Mouse (Mus musculus) 3134 (cell line): ENCODE data around the gene Ankrd6.

ENCODE experiments used
- DNase-seq: peaks from one replicate; pipeline ENCODE4 v3.0.0-alpha.2; 2011; ENCODE audit warnings: low spot score; ENCODE audit not compliant: insufficient read length; ENCODE audit errors: extremely low read depth

The Ankrd6 gene

DNA sequence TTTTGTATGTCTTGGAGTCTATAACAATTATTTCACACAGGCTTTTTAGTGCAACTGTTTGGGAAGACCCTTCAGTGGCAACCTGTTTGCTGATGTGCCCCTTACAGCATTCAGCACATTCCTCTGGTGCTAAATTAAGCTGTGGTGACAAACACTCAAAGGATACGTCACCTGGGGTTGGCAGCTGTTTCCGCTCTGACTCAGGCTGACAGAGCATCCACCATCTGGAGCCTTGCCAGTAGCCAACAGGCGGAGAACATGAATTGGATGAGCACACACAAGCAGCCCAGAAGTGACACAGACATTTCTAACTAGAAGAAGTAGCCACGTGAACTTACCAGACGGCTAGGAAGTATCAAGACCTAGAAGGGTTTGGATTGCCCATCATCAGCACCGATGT, 44.0 kb downstream of the Ankrd6 start:
- DNase-seq = peak; percentile 89

DNA sequence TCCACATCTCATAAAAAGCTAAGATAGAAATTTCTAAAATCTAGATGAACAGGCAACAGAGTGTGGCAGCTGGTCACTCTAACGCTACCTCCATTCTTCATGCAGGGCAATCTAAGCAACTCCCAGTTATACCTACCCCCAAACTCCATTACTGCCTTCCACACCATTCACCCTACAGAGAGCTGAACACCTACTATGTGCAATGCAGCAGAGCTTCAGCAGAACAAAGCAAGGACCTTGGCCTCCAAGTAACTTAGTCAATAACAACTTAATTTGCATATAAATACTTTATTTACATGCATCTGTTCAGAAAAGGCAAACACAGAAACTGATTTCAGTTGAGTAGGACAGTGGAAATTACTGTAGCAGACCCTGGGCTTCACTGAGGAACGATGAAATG, 44.7 kb downstream of the Ankrd6 start:
- DNase-seq = no peak

DNA sequence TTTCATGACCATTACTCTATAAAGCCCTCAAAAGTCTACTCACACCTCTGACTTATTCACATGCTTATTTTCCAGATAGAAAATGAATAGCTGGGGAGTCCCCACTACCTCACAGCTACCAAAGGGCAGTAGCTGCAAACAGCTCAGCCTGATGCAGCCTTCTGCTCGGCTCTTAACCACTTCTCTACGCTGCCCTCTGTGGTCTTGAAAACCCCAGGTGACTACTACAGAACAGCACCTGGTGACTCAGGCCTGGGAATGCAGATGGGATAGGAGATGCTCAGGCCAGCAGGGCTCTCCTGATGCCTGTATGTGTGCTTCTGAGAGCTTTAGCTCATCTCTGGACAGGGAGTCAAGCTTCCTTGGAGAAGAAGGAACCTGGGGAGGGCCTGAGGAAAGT, 45.3 kb downstream of the Ankrd6 start:
- DNase-seq = no peak

DNA sequence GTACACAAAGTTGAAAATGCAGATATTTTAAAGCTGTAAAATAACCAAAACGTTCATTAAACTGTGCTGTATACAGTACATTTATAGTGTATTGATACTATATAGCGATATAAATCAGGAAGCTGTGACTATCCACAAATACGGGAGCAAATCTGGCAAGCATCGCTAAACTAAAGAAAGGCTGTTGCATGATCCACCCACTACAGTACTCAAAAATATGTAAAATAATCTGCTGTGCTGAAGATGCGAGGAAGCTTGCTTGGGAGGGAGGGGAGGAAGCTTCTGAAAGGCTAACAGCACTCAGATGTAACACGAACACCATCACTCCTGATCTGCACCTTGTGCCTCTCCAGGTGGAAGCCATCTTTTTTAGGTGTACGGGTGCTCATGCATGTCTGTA, 46.8 kb downstream of the Ankrd6 start:
- DNase-seq = no peak

DNA sequence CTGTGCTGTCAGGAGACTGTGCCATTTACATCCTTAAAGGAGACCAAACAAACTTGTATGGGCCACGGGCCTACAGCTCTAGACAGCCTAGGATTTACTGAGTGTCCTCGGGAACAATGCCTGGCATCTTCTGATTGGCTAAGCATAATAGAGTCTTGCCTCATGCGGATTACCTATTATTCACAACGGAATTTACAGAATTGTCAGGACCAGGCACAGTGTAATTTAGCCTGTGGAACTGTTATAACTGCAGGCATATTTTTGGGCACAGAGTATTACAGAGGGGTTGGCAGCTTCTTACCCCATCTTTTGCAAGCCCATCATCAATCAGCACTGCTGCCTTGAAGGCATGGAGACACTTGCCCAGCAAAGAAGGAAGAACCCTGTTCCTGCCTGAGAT, 51.6 kb downstream of the Ankrd6 start:
- DNase-seq = no peak

DNA sequence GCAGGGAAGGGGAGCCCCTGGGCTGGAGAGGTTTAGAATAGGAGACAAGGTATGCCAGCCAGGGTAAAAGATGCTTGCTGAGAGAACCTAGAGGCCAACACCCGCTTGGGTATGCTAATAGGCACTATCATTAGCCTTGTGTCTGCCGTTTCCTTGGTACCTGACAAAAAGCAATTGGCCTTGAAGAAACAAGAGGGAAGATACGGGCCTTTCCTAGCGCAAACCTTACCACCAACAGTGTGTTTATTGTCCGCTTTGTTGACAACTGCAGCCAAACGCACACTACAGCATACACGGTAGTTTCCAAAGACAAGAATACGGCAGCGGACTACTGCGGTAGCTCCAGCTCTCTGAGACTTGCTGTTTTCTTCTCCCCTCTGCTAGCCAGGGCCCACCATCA, 59.3 kb downstream of the Ankrd6 start:
- DNase-seq = no peak

DNA sequence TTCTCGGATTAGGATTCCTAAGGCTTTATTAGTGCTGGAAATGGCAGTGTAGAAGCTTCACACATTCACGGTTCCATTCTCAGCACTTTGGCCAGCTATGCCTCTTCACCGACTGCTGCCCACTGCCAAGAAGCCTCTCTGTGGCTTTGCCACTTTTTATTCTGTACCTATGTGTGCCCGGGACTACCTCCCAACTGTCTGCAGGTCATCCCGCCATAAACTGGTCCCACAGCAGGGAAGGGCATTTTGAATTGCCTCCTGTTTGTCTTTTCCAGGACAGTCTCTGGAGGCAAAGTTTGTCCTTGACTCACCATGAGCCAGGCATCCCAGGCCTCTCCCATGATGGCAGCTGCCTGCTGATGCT, 59.9 kb downstream of the Ankrd6 start:
- no peak for DNase-seq

DNA sequence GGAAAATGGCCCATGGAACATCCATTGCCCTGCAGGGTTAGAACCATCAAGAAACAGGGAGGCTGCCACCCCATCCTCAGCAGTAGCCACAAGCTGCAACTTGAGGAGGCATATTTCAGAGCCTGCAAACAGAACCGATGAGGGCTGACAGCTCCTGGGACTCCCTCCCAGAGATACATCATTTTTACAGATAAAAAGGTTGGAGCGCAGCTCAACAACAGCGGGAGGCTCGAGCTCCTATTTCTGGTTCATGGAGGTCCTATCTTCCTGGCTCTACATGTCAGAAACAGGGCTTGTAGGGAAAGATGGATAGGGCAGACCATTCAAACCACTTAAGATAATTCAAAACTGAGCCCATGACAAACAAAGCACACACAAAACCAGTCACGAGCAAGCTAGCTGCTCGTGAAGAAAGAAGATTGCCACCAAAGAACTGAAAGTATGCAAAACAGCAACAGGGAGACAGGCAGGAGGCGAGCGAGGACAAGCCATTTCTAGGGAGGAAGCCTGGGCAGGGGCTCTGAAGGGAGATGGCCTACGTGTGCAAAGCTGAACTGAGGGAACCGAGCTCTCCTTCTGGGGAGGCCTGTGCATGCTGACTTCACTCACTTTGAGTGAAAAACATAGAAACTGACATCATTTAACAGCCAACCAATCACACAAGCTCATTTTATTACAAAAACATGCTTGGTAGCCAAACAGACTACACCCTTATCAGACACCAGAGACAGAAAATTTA, 60.5 kb downstream of the Ankrd6 start:
- DNase-seq = no peak

DNA sequence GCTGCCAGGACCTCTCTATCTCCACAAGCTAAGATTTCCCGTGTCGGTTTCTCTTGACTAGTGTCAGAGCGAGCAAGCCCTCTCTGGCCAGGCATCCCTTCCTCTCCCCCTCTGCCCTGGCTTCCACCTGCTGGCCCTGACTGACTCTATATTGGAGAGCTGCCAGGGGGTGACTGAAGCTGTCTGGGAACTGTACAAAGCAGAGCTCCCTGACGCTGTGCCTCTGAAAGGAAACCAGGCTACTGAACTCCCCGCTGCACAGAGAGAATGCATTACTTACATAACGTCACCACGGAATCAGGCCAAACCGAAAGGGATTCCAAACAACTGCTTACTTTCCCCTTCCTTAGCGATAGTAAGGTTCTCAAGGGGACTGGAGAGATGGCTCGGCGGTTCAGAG, 61.4 kb downstream of the Ankrd6 start:
- DNase-seq = no peak

DNA sequence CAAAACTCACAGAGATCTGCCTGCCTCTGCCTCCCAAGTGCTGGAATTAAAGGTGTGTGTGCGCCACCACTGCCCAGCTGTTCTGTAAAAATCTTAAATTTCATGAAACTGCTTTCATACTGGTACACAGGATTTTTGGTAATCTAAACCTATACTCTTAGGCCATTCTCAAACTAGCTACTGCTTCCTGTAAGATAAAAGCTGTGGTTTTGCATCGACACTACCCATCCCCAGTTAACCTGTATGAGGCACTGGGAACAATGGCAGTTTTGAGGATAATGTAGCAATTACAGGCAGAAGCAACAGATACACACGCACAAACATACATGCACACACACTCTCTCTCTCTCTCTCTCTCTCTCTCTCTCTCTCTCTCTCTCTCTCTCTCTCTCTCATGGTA, 64.2 kb downstream of the Ankrd6 start:
- no peak for DNase-seq

DNA sequence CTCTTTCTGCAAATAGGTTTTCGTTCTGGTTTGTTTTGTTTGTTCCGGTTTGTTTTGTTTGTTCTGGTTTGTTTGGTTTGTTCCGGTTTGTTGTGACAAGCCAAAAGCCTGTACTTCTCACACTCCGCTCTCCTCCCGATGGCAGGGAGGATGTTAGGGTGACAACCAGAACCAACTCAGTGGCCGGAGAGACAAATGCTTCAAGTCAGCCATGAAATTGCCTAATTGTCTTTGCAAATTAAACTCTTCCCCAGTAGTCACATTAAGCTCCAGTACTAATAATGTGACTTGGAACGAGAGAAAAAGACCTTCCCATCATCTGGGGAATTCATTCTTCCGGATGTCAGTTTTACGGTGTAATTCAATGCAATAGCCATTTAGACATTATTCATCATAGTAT, 66.0 kb downstream of the Ankrd6 start:
- DNase-seq = no peak

DNA sequence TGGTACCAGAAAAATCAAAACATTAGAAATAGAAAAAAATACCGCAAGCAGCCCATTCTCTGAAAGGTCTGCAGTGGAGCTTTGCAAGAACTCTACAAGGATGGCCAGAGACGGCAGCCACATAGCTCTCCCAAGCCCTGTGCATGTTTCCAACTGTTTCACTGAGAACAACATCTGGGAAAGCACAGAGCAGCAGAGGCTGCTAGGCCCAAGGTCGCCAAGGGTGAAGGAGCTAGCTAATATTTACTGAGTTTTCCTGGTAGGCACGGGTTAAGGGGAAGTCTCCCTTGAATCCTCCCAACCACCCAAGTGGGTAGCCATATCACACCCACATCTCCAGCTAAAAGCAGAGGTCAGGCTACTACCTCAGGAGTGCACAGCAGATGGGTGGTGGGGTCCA, 69.6 kb downstream of the Ankrd6 start:
- DNase-seq = no peak

DNA sequence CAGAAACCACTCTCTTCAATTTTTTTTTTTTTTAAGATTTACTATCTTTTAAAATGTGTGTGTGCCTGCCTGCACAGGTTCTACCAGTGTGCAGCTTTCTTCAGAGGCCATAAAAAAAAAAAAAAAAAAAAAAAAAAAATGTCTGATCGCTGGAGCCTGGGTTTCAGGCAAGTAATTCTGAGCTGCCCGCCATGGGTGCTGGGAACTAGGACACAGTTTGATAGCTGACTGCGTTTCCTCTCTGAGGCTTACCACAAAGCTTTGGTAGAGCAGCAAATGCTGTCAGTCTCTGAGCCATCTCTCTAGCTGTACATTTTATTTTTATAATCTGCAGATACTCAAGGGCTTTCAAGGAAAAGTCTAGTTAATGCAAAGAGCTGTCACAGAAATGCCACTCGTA, 76.0 kb downstream of the Ankrd6 start:
- no peak for DNase-seq

DNA sequence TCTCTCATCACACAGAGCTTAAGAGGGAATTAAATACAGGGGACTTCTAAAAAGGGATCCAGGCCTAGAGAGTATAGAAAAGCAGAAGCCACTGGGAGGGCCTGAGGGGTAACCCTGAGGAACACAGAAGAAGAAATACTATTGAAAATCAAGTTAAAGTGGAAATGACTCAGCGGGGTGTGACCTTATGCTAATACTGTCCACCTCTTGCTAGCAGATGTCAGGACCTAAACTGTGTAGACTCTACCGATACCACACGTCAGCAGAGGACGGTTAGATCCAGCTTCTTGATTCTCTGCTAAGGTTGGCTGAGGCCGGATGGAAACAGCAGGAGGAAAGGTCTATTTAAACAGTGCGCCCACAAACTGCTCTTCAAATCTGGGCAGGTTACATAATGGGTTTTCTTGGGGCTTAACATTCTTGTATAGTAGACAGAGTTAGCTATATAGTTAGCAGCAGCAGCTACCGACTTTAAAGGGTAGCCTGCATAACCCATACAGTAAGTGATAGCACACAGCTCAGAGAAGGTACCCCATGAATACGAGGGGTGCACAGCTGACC, 78.4 kb downstream of the Ankrd6 start:
- no peak for DNase-seq

DNA sequence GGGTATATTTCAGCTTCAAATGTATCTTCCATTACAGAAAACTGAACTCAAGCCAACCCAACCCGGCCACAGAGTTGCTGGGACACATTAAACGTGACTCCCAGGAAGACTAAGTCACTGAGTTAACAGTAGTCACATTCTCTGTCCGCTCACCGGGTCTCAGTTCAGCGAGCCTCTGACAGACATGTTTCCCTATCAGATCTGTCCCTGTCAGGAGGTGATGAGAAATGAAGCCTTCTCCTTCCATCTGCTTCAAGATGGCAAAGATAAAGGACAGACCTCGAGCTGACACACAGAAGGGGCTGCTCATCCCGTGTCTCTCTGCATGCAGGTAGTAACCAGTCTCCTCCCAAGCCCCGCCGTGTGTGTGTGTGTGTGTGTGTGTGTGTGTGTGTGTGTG, 81.3 kb downstream of the Ankrd6 start:
- no peak for DNase-seq

DNA sequence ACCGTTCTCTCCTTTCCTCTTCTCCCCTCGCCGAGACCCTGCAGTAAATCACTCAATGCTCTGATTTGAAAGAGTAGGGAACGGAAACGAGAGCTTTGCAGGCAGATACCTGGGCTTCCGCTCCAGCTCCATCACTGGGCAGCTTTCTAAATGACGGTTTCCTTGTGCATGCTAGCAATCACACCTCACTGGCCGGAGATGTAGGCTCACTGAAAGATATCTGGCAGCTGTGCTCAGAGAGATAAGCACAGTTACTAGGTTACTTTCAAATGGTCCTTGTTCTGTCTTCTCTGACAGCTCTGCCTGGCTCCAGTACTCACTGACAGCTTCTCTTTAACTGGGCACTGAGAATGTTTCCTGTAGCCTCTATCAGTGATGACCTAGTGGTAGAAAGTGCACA, 81.8 kb downstream of the Ankrd6 start:
- no peak for DNase-seq

DNA sequence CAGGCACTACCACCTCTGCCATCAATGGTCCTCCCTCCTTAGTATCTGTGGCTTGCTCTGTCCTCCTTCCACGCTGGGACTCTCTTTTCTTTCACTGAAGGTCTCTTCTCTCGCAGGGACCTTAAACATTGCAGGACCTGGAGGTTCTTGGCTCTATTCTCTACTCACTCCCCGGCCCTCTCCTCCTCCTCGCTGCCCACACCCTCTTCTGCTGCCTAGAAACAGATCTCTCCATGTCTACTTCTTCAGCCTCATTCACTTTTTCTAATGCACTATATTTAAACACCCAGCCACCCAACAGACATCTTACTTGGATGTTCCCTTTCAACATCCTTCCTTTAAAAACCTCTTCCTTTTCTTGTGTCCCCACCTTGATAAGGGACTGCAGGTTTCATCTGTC, 82.2 kb downstream of the Ankrd6 start:
- no peak for DNase-seq

DNA sequence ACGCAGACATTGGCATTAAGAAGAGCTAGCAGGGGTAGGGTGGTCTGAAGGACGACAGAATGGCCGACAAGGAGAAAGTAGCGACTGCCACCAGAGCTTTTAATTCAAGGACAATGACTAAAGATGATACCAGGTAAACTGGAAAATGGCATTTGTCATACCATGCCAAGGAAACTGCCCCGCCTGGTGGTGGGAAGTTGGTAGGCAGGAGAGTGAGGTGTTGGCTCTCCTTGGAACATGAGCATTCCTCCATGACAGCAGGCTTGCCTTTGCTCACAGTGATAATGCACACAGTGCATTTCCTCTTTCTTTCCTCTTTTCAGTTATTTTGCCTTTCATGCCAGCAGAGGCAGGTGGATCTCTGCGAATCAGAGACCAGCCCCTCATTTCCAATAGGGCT, 83.2 kb downstream of the Ankrd6 start:
- no peak for DNase-seq

DNA sequence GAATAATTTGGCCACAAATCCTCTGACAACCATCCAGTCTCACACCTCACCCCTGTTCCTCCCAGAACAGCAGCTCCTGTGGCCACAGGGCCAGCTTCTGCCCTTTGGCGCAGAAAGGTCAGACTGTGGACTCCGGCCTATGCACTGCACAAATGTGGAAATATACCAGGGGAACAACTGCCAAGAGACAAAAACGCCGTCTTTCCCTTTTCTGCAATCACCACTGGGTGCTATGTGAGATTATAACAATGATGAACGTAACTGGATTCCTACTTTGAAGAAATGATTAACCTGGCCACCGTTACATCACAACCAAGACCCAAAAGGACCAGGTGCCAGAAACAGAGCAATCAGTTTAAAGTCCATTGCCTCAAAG, 85.8 kb downstream of the Ankrd6 start:
- DNase-seq = no peak

DNA sequence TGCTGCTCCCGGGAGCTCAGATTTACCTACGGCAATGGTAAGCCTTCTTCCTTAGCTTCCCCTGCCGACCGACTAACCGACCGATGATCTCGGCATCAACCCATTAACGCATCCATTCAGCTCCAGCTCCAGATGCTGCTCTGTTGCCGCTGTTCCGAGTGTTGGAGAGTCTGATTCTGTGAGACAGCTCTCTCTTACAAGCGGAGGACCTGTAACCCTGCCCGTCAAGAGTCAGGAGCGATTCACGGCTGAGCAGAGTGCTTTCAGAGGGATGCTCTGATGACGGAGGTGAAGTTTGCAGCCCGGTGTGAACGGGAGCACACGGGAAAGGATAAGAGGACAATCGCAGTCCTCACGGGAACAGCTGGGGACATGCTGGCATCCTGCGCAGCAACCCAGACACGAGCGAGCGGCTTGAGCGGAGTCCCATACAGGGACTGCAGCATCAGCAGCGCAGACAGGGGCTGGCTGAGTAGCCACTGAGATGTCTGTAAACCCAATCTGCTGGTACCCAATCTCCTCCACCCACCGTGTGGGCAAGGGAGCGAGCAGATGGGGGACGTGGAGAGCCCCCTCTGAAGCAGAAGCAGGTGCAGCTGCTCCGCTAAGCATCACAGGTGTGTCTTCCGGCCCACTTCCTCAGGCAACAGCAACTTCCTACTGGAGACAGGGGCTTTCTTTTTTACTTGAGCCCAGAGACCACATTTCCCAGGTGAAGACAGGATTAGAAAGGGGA, 86.3 kb downstream of the Ankrd6 start:
- DNase-seq = no peak

DNA sequence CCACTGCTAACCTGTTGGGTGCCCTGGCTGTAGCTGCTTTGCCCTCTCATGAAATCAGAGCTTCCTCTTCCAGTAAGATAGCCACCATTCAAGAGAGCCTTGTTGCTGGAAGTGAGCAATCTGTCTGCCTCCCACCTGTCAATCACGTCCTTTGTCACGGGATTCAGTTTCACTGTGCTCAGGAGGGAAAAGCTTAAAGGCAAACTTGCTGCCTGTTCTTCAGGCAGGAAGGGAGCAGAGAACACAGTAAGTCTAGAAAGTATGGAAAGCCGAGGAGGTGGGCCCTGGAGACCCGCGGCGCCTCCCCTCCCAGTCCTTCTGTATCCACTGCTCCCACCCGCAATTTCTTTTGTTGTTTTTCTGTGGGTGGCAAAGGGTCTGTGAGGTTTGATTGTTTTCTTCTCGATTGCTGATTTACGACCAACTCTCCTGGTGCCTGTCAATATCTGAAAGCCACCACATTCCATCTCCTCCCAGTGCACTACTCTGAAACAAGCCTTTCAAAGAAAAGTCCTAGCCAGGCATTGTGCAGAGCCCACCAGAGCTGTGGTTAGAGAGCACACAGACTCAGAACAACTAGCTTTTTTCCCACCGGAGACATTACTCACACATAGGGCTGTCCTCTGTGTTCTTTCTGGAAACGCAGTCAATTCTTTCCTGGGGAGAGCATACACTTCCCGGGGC, 87.1 kb downstream of the Ankrd6 start:
- no peak for DNase-seq
